Mouse (Mus musculus) midbrain, embryonic 12.5 days (tissue): ENCODE measurements around the gene Ermp1. TPM values are rescaled to one million over a fixed set of nuclear protein-coding genes. Genes with fewer than 3 reads are reported as not detected.
A peak's percentile ranks its signal among the peaks of the same experiment; 100 is the strongest.

ENCODE experiments used
- ATAC-seq: fragments of 200-750 bp; cut with Nextera tagmentation; 2 replicates; pipeline ENCODE4 v1.8.0; 2017; ENCODE audit warnings: low read depth, moderate TSS enrichment, moderate library complexity; ENCODE audit not compliant: low FRiP score
- H3K27ac ChIP-seq: fragments of 300-500 bp; sonication (generic); replicated peaks from 2 replicates; pipeline ENCODE4 v1.5.1; 2016; ENCODE audit warnings: mild to moderate bottlenecking
- H3K27me3 ChIP-seq: fragments of 300-500 bp; sonication (generic); 2 replicates; pipeline ENCODE4 v1.6.1; 2016; ENCODE audit warnings: mild to moderate bottlenecking
- H3K36me3 ChIP-seq: fragments of 300-500 bp; sonication (generic); 2 replicates; pipeline ENCODE4 v1.6.1; 2016
- H3K4me1 ChIP-seq: fragments of 300-500 bp; sonication (generic); 2 replicates; pipeline ENCODE4 v1.6.1; 2016
- H3K4me2 ChIP-seq: fragments of 300-500 bp; sonication (generic); replicated peaks from 2 replicates; pipeline ENCODE4 v1.6.1; 2016; ENCODE audit warnings: mild to moderate bottlenecking, moderate library complexity
- H3K4me3 ChIP-seq: fragments of 300-500 bp; sonication (generic); 2 replicates; pipeline ENCODE4 v1.5.1; 2016; ENCODE audit warnings: mild to moderate bottlenecking
- H3K9ac ChIP-seq: fragments of 300-500 bp; sonication (generic); replicated peaks from 2 replicates; pipeline ENCODE4 v1.6.1; 2016; ENCODE audit warnings: mild to moderate bottlenecking, moderate library complexity
- H3K9me3 ChIP-seq: fragments of 300-500 bp; sonication (generic); 2 replicates; pipeline ENCODE4 v1.6.1; 2016; ENCODE audit warnings: mild to moderate bottlenecking
- WGBS: fragments of 180-500 bp; shearing (Covaris S2); methylation state at CpG from one replicate; pipeline ENCODE4 v1.1.7; 2016; 5-methylcytosine and 5-hydroxymethylcytosine counted together
- polyA plus RNA-seq: library from polyadenylated mRNA; unstranded; fragments of >200 nt; fragmentation: Nextera tagmentation; extraction: Ambion mirVana; gene quantifications from 2 replicates; pipeline ENCODE4 v1.2.1, GENCODE M21; 2016

The Ermp1 gene
- polyA plus RNA-seq, result 14.8 and 16.8 TPM in 2 replicates

GRCm38 (mm10) chr19:29647651-29648549, at the start of gene Ermp1:
TSS of gene Ermp1 (minus strand) at chr19:29648415.
- Histone ChIP-seq H3K27me3 (no peaks in the 10 kb centered on the region), H3K27ac (peak within 1 kb of the TSS; percentile 92), H3K9ac (peak within 1 kb of the TSS; percentile 80), H3K4me1 (peaks cover 5% of the 10 kb centered on the region), H3K9me3 (0 out of 2 replicates have a peak, but pooled peaks cover 4% of the 10 kb centered on the region), H3K4me2 (peak within 1 kb of the TSS; percentile 67), H3K36me3 (peaks cover 9% of the 10 kb centered on the region), H3K4me3 (peak within 1 kb of the TSS; percentile 84)
- ATAC-seq, result peak; percentile 97
- under 1% methylated on average over 84 of the region's 90 CpGs for WGBS

GRCm38 (mm10) chr19:29697245-29697874, 49.1 kb upstream of the Ermp1 start, which contains the start of gene Mlana:
TSS of gene Mlana (plus strand) at chr19:29697824.
- Histone ChIP-seq H3K27ac (no peak within 1 kb of the TSS), H3K4me1 (no peaks in the 10 kb centered on the region), H3K4me3 (no peak within 1 kb of the TSS), H3K9ac (no peak within 1 kb of the TSS), H3K9me3 (no peaks in the 10 kb centered on the region), H3K27me3 (no peaks in the 10 kb centered on the region), H3K36me3 (no peaks in the 10 kb centered on the region), H3K4me2 (no peak within 1 kb of the TSS)
- ATAC-seq, result no peak
- 62% methylated on average over 3 of the region's 3 CpGs for WGBS

- Histone ChIP-seq H3K27me3 (no peaks in the 10 kb centered on the region), H3K27ac (no peak overlapping the region), H3K4me1 (no peaks in the 10 kb centered on the region), H3K4me3 (no peak overlapping the region), H3K4me2 (no peak overlapping the region), H3K36me3 (no peaks in the 10 kb centered on the region), H3K9ac (no peak overlapping the region), H3K9me3 (no peaks in the 10 kb centered on the region)
- no peak for ATAC-seq
Measured at GRCm38 (mm10) chr19:29696840-29697239, 48.6 kb upstream of the Ermp1 start.

- 93% methylated on average over 4 of the region's 4 CpGs for WGBS
Measured at GRCm38 (mm10) chr19:29696309-29696708, 48.1 kb upstream of the Ermp1 start.

GRCm38 (mm10) chr19:29695071-29695470, 46.9 kb upstream of the Ermp1 start:
- Histone ChIP-seq H3K4me2 (no peak overlapping the region), H3K27ac (no peak overlapping the region), H3K4me3 (no peak overlapping the region), H3K9ac (no peak overlapping the region), H3K27me3 (no peaks in the 10 kb centered on the region), H3K9me3 (no peaks in the 10 kb centered on the region), H3K36me3 (no peaks in the 10 kb centered on the region), H3K4me1 (no peaks in the 10 kb centered on the region)
- no peak for ATAC-seq
- WGBS, result 87% methylated on average over 10 of the region's 10 CpGs

More at GRCm38 (mm10) chr19:29696309-29696708, 48.1 kb upstream of the Ermp1 start:
- Histone ChIP-seq H3K36me3 (no peaks in the 10 kb centered on the region), H3K4me3 (no peak overlapping the region), H3K27me3 (no peaks in the 10 kb centered on the region), H3K27ac (no peak overlapping the region), H3K9ac (no peak overlapping the region), H3K4me2 (no peak overlapping the region), H3K9me3 (no peaks in the 10 kb centered on the region), H3K4me1 (no peaks in the 10 kb centered on the region)
- no peak for ATAC-seq

- Histone ChIP-seq H3K27me3 (no peaks in the 10 kb centered on the region), H3K4me1 (no peaks in the 10 kb centered on the region), H3K9ac (no peak overlapping the region), H3K4me2 (no peak overlapping the region), H3K36me3 (no peaks in the 10 kb centered on the region), H3K27ac (no peak overlapping the region), H3K4me3 (no peak overlapping the region), H3K9me3 (peaks cover 5% of the 10 kb centered on the region; the same call in 1 of the 2 replicates)
- ATAC-seq, result peak; percentile 63
- WGBS, result 51% methylated on average over 16 of the region's 16 CpGs
Measured at GRCm38 (mm10) chr19:29683844-29684540, 35.8 kb upstream of the Ermp1 start.

GRCm38 (mm10) chr19:29680182-29681152, 32.3 kb upstream of the Ermp1 start:
- H3K4me3 ChIP-seq, result no peak overlapping the region
- H3K4me1 ChIP-seq, result no peaks in the 10 kb centered on the region
- H3K27ac ChIP-seq, result no peak overlapping the region
- ATAC-seq, result no peak
- no peak overlapping the region for H3K9ac ChIP-seq
- H3K9me3 ChIP-seq, result peaks cover 5% of the 10 kb centered on the region; the same call in 1 of the 2 replicates
- no peaks in the 10 kb centered on the region for H3K36me3 ChIP-seq
- H3K27me3 ChIP-seq, result no peaks in the 10 kb centered on the region
- H3K4me2 ChIP-seq, result no peak overlapping the region
- 89% methylated on average over 13 of the region's 13 CpGs for WGBS

GRCm38 (mm10) chr19:29678181-29678778, 30.1 kb upstream of the Ermp1 start:
- H3K9me3 ChIP-seq, result no peaks in the 10 kb centered on the region
- ATAC-seq, result no peak

GRCm38 (mm10) chr19:29676479-29677193, 28.4 kb upstream of the Ermp1 start:
- H3K36me3 ChIP-seq, result no peaks in the 10 kb centered on the region
- no peaks in the 10 kb centered on the region for H3K9me3 ChIP-seq
- no peak overlapping the region for H3K27ac ChIP-seq
- H3K27me3 ChIP-seq, result no peaks in the 10 kb centered on the region
- no peak overlapping the region for H3K4me2 ChIP-seq
- no peak overlapping the region for H3K4me3 ChIP-seq
- WGBS, result 87% methylated on average over 10 of the region's 10 CpGs
- H3K9ac ChIP-seq, result no peak overlapping the region
- no peak for ATAC-seq
- H3K4me1 ChIP-seq, result no peaks in the 10 kb centered on the region

More at GRCm38 (mm10) chr19:29678181-29678778, 30.1 kb upstream of the Ermp1 start:
- Histone ChIP-seq H3K4me1 (no peaks in the 10 kb centered on the region), H3K27ac (no peak overlapping the region), H3K27me3 (no peaks in the 10 kb centered on the region), H3K4me2 (no peak overlapping the region), H3K4me3 (no peak overlapping the region), H3K9ac (no peak overlapping the region), H3K36me3 (no peaks in the 10 kb centered on the region)
- 86% methylated on average over 6 of the region's 6 CpGs for WGBS

- Histone ChIP-seq H3K9me3 (no peaks in the 10 kb centered on the region), H3K4me1 (no peaks in the 10 kb centered on the region), H3K4me2 (no peak overlapping the region), H3K4me3 (no peak overlapping the region), H3K9ac (no peak overlapping the region), H3K36me3 (no peaks in the 10 kb centered on the region), H3K27me3 (no peaks in the 10 kb centered on the region), H3K27ac (no peak overlapping the region)
- 67% methylated on average over 9 of the region's 9 CpGs for WGBS
- ATAC-seq, result no peak
Measured at GRCm38 (mm10) chr19:29675562-29676078, 27.4 kb upstream of the Ermp1 start.
